25 mouse cellular contexts compared by ENCODE assay signal in the genomic region with DNA sequence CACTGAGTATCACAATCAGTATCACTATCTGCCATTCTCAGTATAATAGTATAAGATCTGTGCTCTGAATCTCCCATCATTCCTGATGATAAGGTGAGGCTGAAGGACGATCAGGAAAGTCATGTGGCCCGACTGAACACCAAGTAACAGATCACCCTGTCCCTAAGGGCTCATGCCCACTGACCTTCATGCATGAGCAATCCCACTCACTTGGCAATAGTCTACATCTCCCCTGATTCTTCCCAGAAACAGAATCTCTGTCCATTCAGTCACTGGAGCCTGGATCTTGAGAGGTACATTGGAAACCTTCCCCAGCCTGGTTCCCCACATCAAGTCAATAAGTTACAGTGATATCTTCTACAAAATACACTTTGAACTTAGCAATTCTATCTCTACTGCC. TPM values are rescaled to one million over a fixed set of nuclear protein-coding genes. Genes with fewer than 3 reads are reported as not detected.
DNase-seq lines count a peak whose midpoint lies in the region; ATAC-seq and TF ChIP-seq lines count a peak whose summit lies in the region.
"Had no signal": no experiment of that assay in that cellular context is flagged by ENCODE, and none has a peak within 500 bp of the region (broad histone marks: within the 10 kb centered on the region; RNA-seq: fewer than 3 reads in every experiment).

No protein-coding gene starts in this region.

- 71% methylated on average over 2 of the region's 2 CpGs for WGBS in intestine, postnatal 0 days
- 91% methylated on average over 2 of the region's 2 CpGs for WGBS in intestine, embryonic 16.5 days
- WGBS in kidney, adult 2 months, result 52% methylated on average over 2 of the region's 2 CpGs
- 60% methylated on average over 2 of the region's 2 CpGs for WGBS in kidney, embryonic 16.5 days
- 86% methylated on average over 2 of the region's 2 CpGs for WGBS in midbrain, embryonic 11.5 days
- WGBS in midbrain, embryonic 15.5 days, result 86% methylated on average over 2 of the region's 2 CpGs

- H3K27me3 ChIP-seq in intestine, postnatal 0 days (replicated peaks; ENCODE audit: control insufficient read depth, insufficient read depth, low read length), result no peaks in the 10 kb centered on the region
- H3K27me3 ChIP-seq in intestine, embryonic 16.5 days (replicated peaks; ENCODE audit: control insufficient read depth, insufficient read depth, low read length), result no peaks in the 10 kb centered on the region
- no peaks in the 10 kb centered on the region for H3K27me3 ChIP-seq in kidney, adult 2 months (replicated peaks; ENCODE audit: control insufficient read depth, insufficient read depth, low read length)
- H3K27me3 ChIP-seq in kidney, embryonic 16.5 days (ENCODE audit: insufficient read depth, low read length), result no peaks in the 10 kb centered on the region
- no peaks in the 10 kb centered on the region for H3K27me3 ChIP-seq in midbrain, embryonic 11.5 days (ENCODE audit: control insufficient read depth, insufficient read depth, low read length)
- H3K27me3 ChIP-seq in midbrain, embryonic 15.5 days (replicated peaks), result no peaks in the 10 kb centered on the region
- H3K27me3 ChIP-seq: CH12.LX; forebrain, embryonic 13.5 days; heart, embryonic 13.5 days; Patski had no signal

- H3K9me3 ChIP-seq in intestine, postnatal 0 days (ENCODE audit: control insufficient read depth), result no peaks in the 10 kb centered on the region
- no peaks in the 10 kb centered on the region for H3K9me3 ChIP-seq in intestine, embryonic 16.5 days (ENCODE audit: control insufficient read depth, low read length)
- no peaks in the 10 kb centered on the region for H3K9me3 ChIP-seq in kidney, embryonic 16.5 days (ENCODE audit: low read length)
- H3K9me3 ChIP-seq in midbrain, embryonic 11.5 days (ENCODE audit: control insufficient read depth, low read length), result no peaks in the 10 kb centered on the region
- no peaks in the 10 kb centered on the region for H3K9me3 ChIP-seq in midbrain, embryonic 15.5 days
- H3K9me3 ChIP-seq: forebrain, embryonic 10.5 days; forebrain, embryonic 13.5 days; G1E; heart, embryonic 13.5 days had no signal

- no peak for ATAC-seq in intestine, postnatal 0 days
- no peak for ATAC-seq in intestine, embryonic 16.5 days
- ATAC-seq in kidney, embryonic 16.5 days (ENCODE audit: low FRiP score, low TSS enrichment), result no peak
- no peak for ATAC-seq in midbrain, embryonic 11.5 days (ENCODE audit: low FRiP score)
- no peak for ATAC-seq in midbrain, embryonic 15.5 days (replicated peaks)
- no peak for ATAC-seq in megakaryocyte-erythroid progenitor cell, adult 5-6 weeks (replicated peaks; ENCODE audit: low FRiP score, low TSS enrichment, poor library complexity, severe bottlenecking)
- ATAC-seq: forebrain, embryonic 13.5 days; forebrain, embryonic 16.5 days; Patski had no signal

- no peaks in the 10 kb centered on the region for H3K4me1 ChIP-seq in intestine, postnatal 0 days (replicated peaks; ENCODE audit: control insufficient read depth, insufficient read depth, low read length)
- H3K4me1 ChIP-seq in intestine, embryonic 16.5 days (ENCODE audit: control insufficient read depth, insufficient read depth, low read length), result no peaks in the 10 kb centered on the region
- H3K4me1 ChIP-seq in kidney, adult 2 months (ENCODE audit: control insufficient read depth, insufficient read depth, low read length), result peaks cover 4% of the 10 kb centered on the region; the same call in 1 of the 2 replicates
- no peaks in the 10 kb centered on the region for H3K4me1 ChIP-seq in kidney, embryonic 16.5 days (ENCODE audit: insufficient read depth, low read length)
- no peaks in the 10 kb centered on the region for H3K4me1 ChIP-seq in midbrain, embryonic 11.5 days (ENCODE audit: control insufficient read depth, insufficient read depth, low read length)
- H3K4me1 ChIP-seq in midbrain, embryonic 15.5 days, result no peaks in the 10 kb centered on the region
- H3K4me1 ChIP-seq: forebrain, embryonic 10.5 days; forebrain, embryonic 13.5 days had no signal

- no peak for TF ChIP-seq CTCF in intestine, postnatal 0 days (IDR thresholded peaks at IDR 0.05; ENCODE audit: low read depth)
- no peak for TF ChIP-seq CTCF in kidney, adult 2 months (conservative IDR thresholded peaks at IDR 0.05; ENCODE audit: insufficient read depth, insufficient read length, low read depth, low read length)

- H3K4me3 ChIP-seq in intestine, postnatal 0 days (ENCODE audit: low read depth, low read length), result no peak overlapping the region
- H3K4me3 ChIP-seq in intestine, embryonic 16.5 days (ENCODE audit: low read length), result no peak overlapping the region
- H3K4me3 ChIP-seq in kidney, adult 2 months (ENCODE audit: insufficient read depth, low read depth, low read length), result no peak overlapping the region
- no peak overlapping the region for H3K4me3 ChIP-seq in kidney, embryonic 16.5 days (ENCODE audit: low read length)
- no peak overlapping the region for H3K4me3 ChIP-seq in midbrain, embryonic 11.5 days (ENCODE audit: low read depth, low read length)
- H3K4me3 ChIP-seq in midbrain, embryonic 15.5 days, result no peak overlapping the region
- H3K4me3 ChIP-seq: forebrain, embryonic 10.5 days; forebrain, embryonic 13.5 days; heart, embryonic 13.5 days had no signal

- no peak overlapping the region for H3K4me2 ChIP-seq in intestine, postnatal 0 days (replicated peaks; ENCODE audit: low read depth)
- H3K4me2 ChIP-seq in intestine, embryonic 16.5 days (ENCODE audit: low read depth, low read length), result no peak overlapping the region
- H3K4me2 ChIP-seq in kidney, embryonic 16.5 days (replicated peaks; ENCODE audit: low read depth, low read length), result no peak overlapping the region
- H3K4me2 ChIP-seq in midbrain, embryonic 11.5 days, result no peak overlapping the region
- no peak overlapping the region for H3K4me2 ChIP-seq in midbrain, embryonic 15.5 days
- H3K4me2 ChIP-seq: forebrain, embryonic 13.5 days; heart, embryonic 13.5 days; hindbrain, embryonic 14.5 days had no signal

- TF ChIP-seq POLR2A in kidney, adult 2 months (IDR thresholded peaks at IDR 0.05; ENCODE audit: low read depth, low read length), result no peak

- H3K27ac ChIP-seq in intestine, postnatal 0 days (ENCODE audit: low read depth, low read length), result peak overlapping the region; percentile 50; the same call in 1 of the 2 replicates
- no peak overlapping the region for H3K27ac ChIP-seq in intestine, embryonic 16.5 days (ENCODE audit: low read length)
- H3K27ac ChIP-seq in kidney, adult 2 months (ENCODE audit: insufficient read depth, low read depth, low read length), result peak overlapping the region; percentile 63; the same call in 1 of the 2 replicates
- no peak overlapping the region for H3K27ac ChIP-seq in kidney, embryonic 16.5 days (ENCODE audit: low read length)
- H3K27ac ChIP-seq in midbrain, embryonic 11.5 days (ENCODE audit: low read depth, low read length), result no peak overlapping the region
- no peak overlapping the region for H3K27ac ChIP-seq in midbrain, embryonic 15.5 days
- H3K27ac ChIP-seq: forebrain, embryonic 10.5 days; forebrain, embryonic 13.5 days; heart, embryonic 13.5 days; hindbrain, embryonic 14.5 days had no signal

- H3K9ac ChIP-seq in intestine, postnatal 0 days (ENCODE audit: low read depth, low read length), result no peak overlapping the region
- H3K9ac ChIP-seq in intestine, embryonic 16.5 days (ENCODE audit: low read depth, low read length), result no peak overlapping the region
- H3K9ac ChIP-seq in kidney, embryonic 16.5 days (replicated peaks; ENCODE audit: low read length), result no peak overlapping the region
- no peak overlapping the region for H3K9ac ChIP-seq in midbrain, embryonic 11.5 days (ENCODE audit: low read length)
- H3K9ac ChIP-seq in midbrain, embryonic 15.5 days, result no peak overlapping the region
- H3K9ac ChIP-seq: forebrain, embryonic 13.5 days; heart, embryonic 13.5 days; hindbrain, embryonic 14.5 days had no signal

- H3K36me3 ChIP-seq in intestine, postnatal 0 days (ENCODE audit: control insufficient read depth, insufficient read depth), result no peaks in the 10 kb centered on the region
- H3K36me3 ChIP-seq in intestine, embryonic 16.5 days (ENCODE audit: control insufficient read depth, insufficient read depth, low read length), result no peaks in the 10 kb centered on the region
- no peaks in the 10 kb centered on the region for H3K36me3 ChIP-seq in kidney, adult 2 months (ENCODE audit: control insufficient read depth, insufficient read depth, low read length)
- H3K36me3 ChIP-seq in kidney, embryonic 16.5 days (ENCODE audit: insufficient read depth, low read length), result no peaks in the 10 kb centered on the region
- no peaks in the 10 kb centered on the region for H3K36me3 ChIP-seq in midbrain, embryonic 11.5 days (ENCODE audit: control insufficient read depth, insufficient read depth, low read length)
- H3K36me3 ChIP-seq in midbrain, embryonic 15.5 days (replicated peaks), result no peaks in the 10 kb centered on the region
- H3K36me3 ChIP-seq: forebrain, embryonic 10.5 days; G1E; heart, embryonic 13.5 days had no signal

- peak; percentile 82 for DNase-seq in kidney, adult 2 months
- peak; percentile 33 for DNase-seq in midbrain, embryonic 11.5 days (ENCODE audit: low spot score, missing footprints)
- DNase-seq: adrenal gland, postnatal 10 days; adrenal gland, postnatal 36 days; B cell, adult 2 months; cerebellum, adult 18-20 months; cerebellum, adult 9-10 months; cerebellum, postnatal 14 days; gastrocnemius, postnatal 10 days; heart, adult 18-20 months; heart, postnatal 14 days; heart, postnatal 4 days had no signal

RNA-seq across cellular contexts. Expression of a gene that starts 46.1 kb away (rescaled TPM):
- polyA plus RNA-seq in intestine, postnatal 0 days (2015; fragmentation: Nextera tagmentation; extraction: Ambion mirVana), result 243 and 271 TPM in 2 replicates
- 55.5 and 73.7 TPM in 2 replicates for polyA plus RNA-seq in intestine, embryonic 16.5 days (2015; fragmentation: Nextera tagmentation; extraction: Ambion mirVana)
- polyA plus RNA-seq in kidney, adult 2 months (2012; rRNA removed), result 247 and 281 TPM in 2 replicates
- polyA plus RNA-seq in kidney, embryonic 16.5 days (2015; fragmentation: Nextera tagmentation; extraction: Ambion mirVana), result 76.4 and 87.9 TPM in 2 replicates
- polyA plus RNA-seq in midbrain, embryonic 11.5 days (2014; fragmentation: Nextera tagmentation; extraction: Ambion mirVana), result 62.1 and 85.2 TPM in 2 replicates
- 20.3 and 21.2 TPM in 2 replicates for polyA plus RNA-seq in midbrain, embryonic 15.5 days (2015; fragmentation: Nextera tagmentation; extraction: Ambion mirVana)
- total RNA-seq in megakaryocyte-erythroid progenitor cell, adult 5-6 weeks (2014; fragmentation: Nextera tagmentation), result not detected in 2 replicates
- total RNA-seq in megakaryocyte-erythroid progenitor cell, adult 5-6 weeks (2017), result not detected in 2 replicates
- polyA plus RNA-seq: G1E had no signal

Comparison
In these comparisons a context has a peak if more than half of its experiments do, and no peak if none do; other contexts are left out.
1. H3K27ac ChIP-seq: peak in intestine, postnatal 0 days (single experiment) and kidney, adult 2 months (single experiment); none in intestine, embryonic 16.5 days (single experiment), kidney, embryonic 16.5 days (single experiment), midbrain, embryonic 11.5 days (single experiment) and midbrain, embryonic 15.5 days (single experiment).